Mouse (Mus musculus): ENCODE data around the gene Tecr.
A peak's percentile ranks its signal among the peaks of the same experiment; 100 is the strongest.

Tecr gene

DNA sequence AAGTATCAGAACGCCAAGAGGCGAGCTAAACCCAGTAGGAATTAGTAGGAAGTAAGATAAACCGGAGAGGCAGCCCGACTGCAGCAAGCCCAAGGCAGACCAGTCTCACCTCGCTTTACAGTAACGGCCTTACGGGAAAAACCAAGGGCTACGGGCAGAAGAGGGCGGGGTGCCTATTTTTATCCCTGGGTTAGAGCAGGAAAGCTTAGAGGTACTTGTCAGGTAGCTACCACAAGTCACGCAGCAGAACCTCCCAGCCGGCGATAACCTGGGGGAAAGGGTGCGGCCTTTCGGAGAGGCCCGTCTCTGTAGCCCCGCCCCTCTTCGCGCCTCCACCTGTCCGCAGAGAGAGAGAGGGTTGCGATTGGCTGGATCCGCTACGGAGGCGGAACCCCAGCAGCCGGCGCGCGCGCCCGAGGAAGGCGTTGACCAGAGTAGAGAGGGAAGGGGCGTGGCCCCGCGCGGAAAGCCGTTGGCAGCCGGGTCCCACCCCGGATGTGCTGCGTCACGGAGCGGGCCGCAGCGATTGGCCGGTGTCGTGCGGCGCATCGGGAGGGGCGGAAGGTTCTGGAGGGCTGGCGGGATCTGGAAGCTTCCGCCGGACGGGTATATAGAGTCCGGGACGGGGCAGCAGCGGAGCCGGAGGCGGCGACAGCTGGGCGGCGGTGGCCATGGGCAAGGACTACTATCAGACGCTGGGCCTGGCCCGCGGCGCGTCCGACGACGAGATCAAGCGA, at the start of gene Tecr, which contains the start of gene Dnajb1:
TSS of gene Tecr (minus strand) at position 311 of the 737 bp plus-strand sequence.
TSS of gene Dnajb1 (plus strand) at position 533 of the 737 bp plus-strand sequence.
- DNase-seq, result peak; percentile 100

DNA sequence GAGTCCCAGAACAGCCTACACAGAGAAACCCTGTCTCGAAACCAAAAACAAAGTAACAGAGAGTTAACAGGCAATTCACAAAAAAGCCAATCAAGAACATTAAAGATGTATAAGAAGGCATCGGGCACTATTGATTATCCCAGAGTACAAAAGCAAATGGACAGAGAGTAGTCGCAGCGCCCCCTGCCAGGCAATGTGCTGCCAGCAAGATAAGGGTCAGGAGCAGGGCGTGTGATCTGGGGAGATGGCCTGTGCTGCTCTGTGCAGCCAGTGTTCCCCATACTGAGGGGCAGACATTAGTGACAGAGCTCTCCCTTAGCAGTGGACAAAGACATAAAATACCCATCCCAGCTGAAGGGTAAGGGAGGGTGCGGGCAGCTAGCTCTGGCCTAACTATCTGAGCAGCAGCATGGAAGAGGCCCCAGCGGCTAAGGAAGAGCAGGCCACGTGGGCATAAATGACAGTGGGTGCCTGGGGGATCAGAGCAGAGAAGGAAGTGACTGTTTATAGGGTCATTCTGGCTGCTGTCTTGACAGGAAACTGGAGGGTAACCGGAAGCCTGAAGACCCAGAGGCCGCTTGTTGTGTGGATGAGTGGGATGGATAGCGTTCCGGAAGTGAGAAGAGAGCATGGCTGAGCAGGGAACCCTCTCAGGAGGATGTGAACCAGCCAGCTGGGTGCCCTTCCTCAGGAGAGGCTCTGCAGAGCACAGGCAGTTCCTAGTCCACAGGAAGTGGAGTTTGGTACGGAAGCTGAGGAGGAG, 48.9 kb upstream of the Tecr start:
- no peak for DNase-seq

- no peak for DNase-seq
These were observed 48.3 kb upstream of the Tecr start for GRCm38 (mm10) chr8:83656043-83656442.

GRCm38 (mm10) chr8:83654725-83655124, 47.0 kb upstream of the Tecr start:
- no peak for DNase-seq

DNA sequence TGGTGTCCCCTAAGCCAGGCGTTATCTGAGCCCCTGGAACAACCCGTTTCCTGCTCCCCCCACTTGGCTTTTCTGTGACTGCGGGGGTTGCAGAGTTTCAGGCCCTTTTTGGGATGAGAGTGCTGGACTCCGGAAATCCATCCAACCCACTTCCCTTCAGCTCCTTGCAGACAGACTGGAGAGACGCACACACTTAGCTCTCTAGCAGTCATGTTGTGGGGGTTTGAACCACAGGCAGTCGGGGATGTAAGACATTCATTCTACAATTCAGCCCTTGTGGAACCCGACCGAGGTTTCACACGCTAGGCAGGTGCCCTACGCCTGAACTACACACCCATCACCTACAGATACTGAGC, 45.9 kb upstream of the Tecr start:
- peak; percentile 36 for DNase-seq

- DNase-seq, result no peak
These were observed 45.2 kb upstream of the Tecr start for GRCm38 (mm10) chr8:83652744-83653661.

DNA sequence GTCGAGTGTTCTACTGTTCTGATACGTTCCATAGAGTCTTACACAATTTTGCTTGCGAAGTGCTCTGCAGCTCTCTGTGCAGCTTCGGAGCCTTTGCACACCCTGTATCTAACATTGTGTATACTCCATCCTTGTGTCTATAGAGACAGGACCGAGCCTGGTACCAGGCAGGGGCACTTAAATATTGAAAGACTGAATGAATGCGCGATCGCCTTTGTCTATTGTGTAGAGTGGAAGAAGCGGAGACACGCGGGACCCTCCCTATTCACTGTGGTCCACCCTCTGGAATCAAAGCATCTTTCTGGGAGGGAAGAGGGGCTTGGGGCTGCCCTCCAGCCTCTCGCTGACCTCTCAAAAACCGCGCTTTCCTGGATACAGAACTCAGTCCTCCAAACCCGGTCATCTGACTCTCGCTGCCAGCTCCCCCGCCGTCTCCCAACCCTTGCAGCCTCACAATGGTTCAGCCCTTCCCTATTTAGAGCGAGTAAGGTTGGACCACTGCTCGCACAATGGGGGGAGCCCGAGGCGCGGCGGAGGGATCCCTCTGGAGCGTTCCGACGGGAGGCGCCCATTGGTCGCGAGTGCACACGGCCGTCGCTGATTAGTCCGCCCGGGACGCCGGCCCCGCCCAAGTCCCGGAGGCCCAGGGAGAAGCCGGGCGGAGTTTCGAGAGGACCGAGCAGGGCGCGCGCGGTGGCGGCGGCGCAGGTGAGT, 44.4 kb upstream of the Tecr start, which contains the start of gene Gipc1:
TSS of gene Gipc1 (plus strand) at position 648 of the 714 bp plus-strand sequence.
- DNase-seq, result peak; percentile 98

GRCm38 (mm10) chr8:83649699-83650098, 41.9 kb upstream of the Tecr start:
- no peak for DNase-seq

DNA sequence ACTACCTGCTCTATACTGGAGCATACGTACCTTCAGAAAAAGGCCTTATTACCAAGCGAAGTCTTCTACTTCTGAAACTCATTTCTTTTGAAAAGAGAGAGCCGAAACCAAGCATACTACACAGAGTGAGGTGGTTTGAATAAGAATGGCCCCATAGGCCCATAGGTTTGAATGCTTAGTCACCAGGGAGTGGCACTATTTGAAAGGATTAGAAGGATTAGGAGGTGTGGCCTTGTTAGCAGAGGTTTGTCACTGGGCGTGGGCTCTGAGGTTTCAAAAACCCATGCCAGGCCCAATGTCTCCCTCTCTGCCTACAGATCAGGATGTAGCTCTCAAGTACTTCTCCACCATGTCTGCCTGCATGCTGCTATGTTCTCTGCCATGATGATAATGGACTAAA, 40.3 kb upstream of the Tecr start:
- no peak for DNase-seq

GRCm38 (mm10) chr8:83647511-83647910, 39.7 kb upstream of the Tecr start:
- DNase-seq, result no peak

DNA sequence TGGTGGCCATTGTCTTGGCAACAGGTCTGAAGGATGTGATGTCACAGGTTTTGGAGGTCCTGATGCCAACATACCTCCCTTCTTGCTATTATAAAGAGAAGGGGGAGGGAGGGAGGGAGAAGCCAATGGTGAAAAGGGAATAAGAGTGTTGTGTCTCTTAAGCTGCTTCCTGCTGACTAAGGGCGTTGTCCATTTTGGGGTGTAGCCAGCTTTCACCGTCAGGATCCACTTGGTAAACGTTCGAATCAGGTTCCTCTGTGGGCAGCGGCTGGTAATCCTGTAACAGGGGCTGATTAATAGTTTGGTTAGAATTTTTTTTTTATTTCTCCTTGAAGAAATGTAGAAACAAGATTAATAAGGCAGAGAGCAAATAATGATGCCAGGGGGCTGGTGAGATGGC, 31.9 kb upstream of the Tecr start:
- no peak for DNase-seq

DNA sequence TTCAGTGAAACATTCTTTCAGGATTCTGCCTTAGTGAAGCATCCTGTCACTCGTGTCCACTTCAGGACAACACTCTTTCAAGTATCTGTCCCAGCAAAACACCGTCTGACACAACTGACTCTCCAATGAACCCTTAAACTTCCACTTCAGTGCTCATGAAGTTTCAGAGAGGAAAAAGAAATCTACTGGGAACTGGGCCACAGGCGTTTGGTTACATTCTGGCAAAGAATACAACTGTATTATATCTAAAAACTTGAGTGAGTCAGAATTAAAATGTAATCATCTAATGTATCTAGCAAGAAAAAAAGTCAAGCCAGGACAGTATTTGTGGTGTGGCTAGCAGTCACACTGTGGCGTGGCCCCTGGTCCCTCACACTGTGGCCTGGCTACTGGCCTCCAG, 31.1 kb upstream of the Tecr start:
- no peak for DNase-seq

DNA sequence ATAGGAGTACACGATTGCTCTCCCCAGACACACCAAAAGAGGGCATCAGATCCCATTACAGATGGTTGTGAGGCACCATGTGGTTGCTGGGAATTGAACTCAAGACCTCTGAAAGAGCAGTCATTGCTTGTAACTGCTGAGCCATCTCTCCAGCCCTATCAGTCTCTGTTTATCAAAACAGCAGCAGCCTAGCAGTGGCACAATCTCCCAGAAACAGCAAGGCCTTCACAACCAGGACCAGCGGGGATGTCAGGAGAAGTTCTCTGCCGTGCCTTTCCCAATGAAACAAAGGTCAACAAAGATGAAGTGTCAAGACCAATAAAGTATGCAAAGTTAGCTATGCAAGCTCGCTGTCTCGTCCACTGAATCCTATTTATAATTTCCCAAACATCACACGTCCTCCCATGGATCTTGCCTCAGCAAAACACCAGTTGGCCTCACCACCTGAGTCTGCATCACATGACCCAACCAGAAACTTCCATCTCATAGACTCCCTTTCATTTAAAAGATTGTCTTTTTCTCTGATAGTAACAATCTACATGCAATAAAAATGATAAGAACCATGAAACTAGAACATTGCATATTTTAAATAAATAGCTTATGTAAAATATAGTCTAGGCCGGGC, 24.4 kb upstream of the Tecr start:
- DNase-seq, result no peak

DNA sequence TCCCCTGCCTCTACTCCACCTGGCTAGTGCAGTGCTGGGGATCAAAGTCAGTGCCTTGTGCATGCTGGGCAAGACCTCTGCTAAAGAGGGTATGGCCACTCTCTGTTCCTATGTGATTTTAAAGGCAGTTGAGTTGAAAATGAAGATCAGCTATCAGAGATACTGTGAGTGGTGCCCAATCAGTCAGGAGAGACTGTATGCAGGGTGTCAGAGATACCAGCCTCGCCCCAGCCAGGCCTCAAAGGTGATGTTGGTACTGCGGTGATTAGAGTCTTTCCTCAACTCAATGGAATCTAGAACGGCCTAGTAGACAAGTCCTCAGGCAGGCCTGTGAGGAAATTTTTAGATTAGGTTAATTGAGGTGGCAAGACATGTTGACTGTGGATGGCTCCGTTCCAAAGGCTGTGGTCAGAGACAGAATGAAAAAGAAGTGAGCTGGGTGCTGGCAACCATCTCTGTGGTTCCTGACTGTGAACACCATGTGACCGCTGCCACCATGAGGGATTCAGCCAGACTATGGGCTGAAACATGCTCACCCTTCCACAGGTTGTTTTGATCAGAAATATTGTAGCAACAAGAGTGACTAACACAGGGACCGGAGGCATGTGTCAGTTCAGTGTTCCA, 18.0 kb upstream of the Tecr start:
- DNase-seq, result no peak

GRCm38 (mm10) chr8:83624739-83625138, 17.0 kb upstream of the Tecr start:
- peak; percentile 40 for DNase-seq

DNA sequence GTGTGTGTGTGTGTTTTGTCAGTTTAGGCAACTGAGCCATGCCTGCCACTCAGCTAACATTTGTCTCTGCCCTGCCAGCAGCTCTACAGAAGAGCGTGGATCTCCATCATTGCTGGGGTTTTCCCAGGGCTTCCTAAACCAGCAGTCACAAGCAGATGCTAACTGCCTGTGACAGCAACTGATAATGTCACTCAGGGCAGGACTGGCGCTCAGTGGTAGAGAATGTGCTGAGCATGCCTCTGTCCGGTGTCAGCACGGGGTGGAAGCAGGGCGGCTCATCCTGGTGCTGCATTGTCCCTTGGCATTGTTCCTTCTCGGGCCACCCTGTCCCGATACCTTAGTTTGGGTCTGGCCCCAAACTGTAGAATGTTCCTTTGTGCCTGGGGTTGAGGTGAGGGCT, 15.8 kb upstream of the Tecr start:
- DNase-seq, result peak; percentile 6

DNA sequence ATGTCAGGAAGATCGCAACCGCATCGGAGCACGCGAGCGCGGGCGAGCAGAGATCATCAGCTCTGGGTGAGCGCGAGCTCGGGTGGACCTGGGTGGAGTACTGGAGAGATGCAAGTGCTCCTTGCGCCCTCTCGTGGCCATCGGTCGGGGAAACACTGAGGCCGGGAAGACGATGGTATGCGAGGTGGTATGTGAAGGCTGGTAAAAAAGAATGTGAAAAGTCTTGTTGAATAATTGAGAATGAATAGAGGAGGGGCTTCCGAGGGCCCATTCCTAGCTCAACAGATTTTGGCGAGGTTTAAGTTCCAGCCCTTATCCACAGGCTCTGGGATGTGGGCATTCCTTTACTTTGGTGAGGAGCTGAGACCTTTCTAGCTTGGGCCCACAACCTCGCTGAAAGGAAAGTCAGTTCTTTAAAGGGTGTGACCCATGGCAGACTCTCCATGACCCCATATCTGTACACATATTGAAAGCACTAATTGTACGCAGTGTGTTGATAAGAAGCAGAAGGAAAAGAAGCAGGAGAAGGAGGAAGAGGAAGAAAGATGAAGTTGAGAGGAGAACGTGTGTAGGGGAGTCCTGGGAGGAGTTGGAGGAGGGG, 14.7 kb upstream of the Tecr start:
- DNase-seq, result peak; percentile 94

GRCm38 (mm10) chr8:83621691-83622388, 14.1 kb upstream of the Tecr start:
- DNase-seq, result no peak

GRCm38 (mm10) chr8:83619568-83620285, 12.0 kb upstream of the Tecr start:
- no peak for DNase-seq

GRCm38 (mm10) chr8:83618566-83618965, 10.8 kb upstream of the Tecr start:
- no peak for DNase-seq
